Comparison of ENCODE assay signal across 16 mouse cellular contexts in the genomic region with DNA sequence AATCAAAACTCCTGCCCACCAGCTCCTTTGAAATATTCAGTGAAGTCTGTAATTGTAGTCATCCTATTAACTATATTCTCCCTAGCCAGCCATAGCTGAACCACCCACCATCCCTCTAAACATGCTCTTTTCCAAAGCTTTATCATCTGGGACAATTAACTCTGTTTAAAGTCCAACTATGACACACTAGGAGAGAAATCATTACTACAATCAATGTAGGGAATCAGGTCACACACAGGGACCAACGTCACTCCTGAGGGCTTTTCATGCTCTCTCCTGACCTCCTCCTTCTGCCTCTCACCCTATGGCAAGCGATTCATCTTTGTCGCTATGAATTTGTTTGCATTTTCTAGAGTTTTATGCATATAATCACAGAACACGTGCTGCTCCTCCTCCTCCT. TPM values are rescaled to one million over a fixed set of nuclear protein-coding genes. Genes with fewer than 3 reads are reported as not detected.
"Had no signal": no experiment of that assay in that cellular context is flagged by ENCODE, and none has a peak within 500 bp of the region (broad histone marks: within the 10 kb centered on the region; RNA-seq: fewer than 3 reads in every experiment).

No protein-coding gene starts in this region.

- H3K36me3 ChIP-seq: liver, embryonic 15.5 days; midbrain, embryonic 10.5 days; midbrain, embryonic 12.5 days; neural tube, embryonic 12.5 days; stomach, embryonic 15.5 days had no signal

- H3K4me1 ChIP-seq: liver, embryonic 15.5 days; midbrain, embryonic 10.5 days; midbrain, embryonic 12.5 days; neural tube, embryonic 12.5 days; stomach, embryonic 15.5 days had no signal

- H3K27me3 ChIP-seq: liver, embryonic 15.5 days; midbrain, embryonic 12.5 days; neural tube, embryonic 12.5 days; stomach, embryonic 15.5 days had no signal

- H3K9me3 ChIP-seq: liver, embryonic 15.5 days; midbrain, embryonic 10.5 days; midbrain, embryonic 12.5 days; neural tube, embryonic 12.5 days; stomach, embryonic 15.5 days had no signal

- H3K9ac ChIP-seq: liver, embryonic 15.5 days; lung, embryonic 14.5 days; midbrain, embryonic 12.5 days; neural tube, embryonic 12.5 days; stomach, embryonic 15.5 days had no signal

- DNase-seq: lung, adult 18-20 months; lung, embryonic 14.5 days; lung, postnatal 10 days; lung, postnatal 4 days; midbrain, embryonic 14.5 days; right cerebral cortex, postnatal 14 days; thymus, adult 18-20 months; thymus, postnatal 14 days; thymus, postnatal 36 days had no signal

- H3K4me2 ChIP-seq: liver, embryonic 15.5 days; lung, embryonic 14.5 days; midbrain, embryonic 12.5 days; neural tube, embryonic 12.5 days; stomach, embryonic 15.5 days had no signal

- H3K27ac ChIP-seq: liver, embryonic 15.5 days; midbrain, embryonic 10.5 days; midbrain, embryonic 12.5 days; neural tube, embryonic 12.5 days; stomach, embryonic 15.5 days had no signal

- H3K4me3 ChIP-seq: liver, embryonic 15.5 days; midbrain, embryonic 10.5 days; midbrain, embryonic 12.5 days; myocyte; neural tube, embryonic 12.5 days; stomach, embryonic 15.5 days had no signal

- ATAC-seq: midbrain, embryonic 16.5 days had no signal

RNA-seq across cellular contexts. Expression of gene B3gnt7, which starts 15.2 kb away (rescaled TPM):
- polyA plus RNA-seq: myocyte had no signal
